Mouse (Mus musculus) stomach, embryonic 14.5 days (tissue): ENCODE results near the gene Smim26. TPM values are rescaled to one million over a fixed set of nuclear protein-coding genes. Genes with fewer than 3 reads are reported as not detected.

ENCODE experiments used
- ATAC-seq: fragments of 200-750 bp; cut with Nextera tagmentation; 2 replicates; pipeline ENCODE4 v1.8.0; 2017; ENCODE audit warnings: low read depth, moderate TSS enrichment; ENCODE audit not compliant: insufficient number of reproducible peaks, insufficient read depth, low FRiP score
- H3K27ac ChIP-seq: fragments of 300-500 bp; sonication (generic); 2 replicates; pipeline ENCODE4 v1.5.1; 2014; ENCODE audit warnings: mild to moderate bottlenecking, low read length, moderate library complexity, mixed read lengths
- H3K27me3 ChIP-seq: fragments of 300-500 bp; sonication (generic); 2 replicates; pipeline ENCODE4 v1.6.1; 2014; ENCODE audit warnings: low read length, control low read depth, mixed read lengths; ENCODE audit not compliant: control insufficient read depth, insufficient read depth
- H3K36me3 ChIP-seq: fragments of 300-500 bp; sonication (generic); 2 replicates; pipeline ENCODE4 v1.6.1; 2014; ENCODE audit warnings: mild to moderate bottlenecking, control low read depth, low read length, moderate library complexity, mixed read lengths; ENCODE audit not compliant: control insufficient read depth, insufficient read depth
- H3K4me1 ChIP-seq: fragments of 300-500 bp; sonication (generic); 2 replicates; pipeline ENCODE4 v1.6.1; 2014; ENCODE audit warnings: low read length, control low read depth, mixed read lengths; ENCODE audit not compliant: control insufficient read depth, insufficient read depth
- H3K4me2 ChIP-seq: fragments of 300-500 bp; sonication (generic); replicated peaks from 2 replicates; pipeline ENCODE4 v1.6.1; 2014; ENCODE audit warnings: low read depth, low read length, control low read depth
- H3K4me3 ChIP-seq: fragments of 300-500 bp; sonication (generic); 2 replicates; pipeline ENCODE4 v1.5.1; 2014; ENCODE audit warnings: low read depth, low read length, control low read depth
- H3K9ac ChIP-seq: fragments of 300-500 bp; sonication (generic); replicated peaks from 2 replicates; pipeline ENCODE4 v1.6.1; 2014; ENCODE audit warnings: low read depth, mild to moderate bottlenecking, control low read depth, low read length, moderate library complexity, mixed read lengths
- H3K9me3 ChIP-seq: fragments of 300-500 bp; sonication (generic); 2 replicates; pipeline ENCODE4 v1.6.1; 2016; ENCODE audit warnings: low read depth, low read length, control low read depth; ENCODE audit not compliant: control insufficient read depth
- WGBS: fragments of 180-500 bp; shearing (Covaris S2); extraction: QIAGEN DNeasy Blood & Tissue Kit; methylation state at CpG from one replicate; pipeline ENCODE4 v1.1.7; 2014; 5-methylcytosine and 5-hydroxymethylcytosine counted together
- polyA plus RNA-seq: library from polyadenylated mRNA; unstranded; fragments of >200 nt; fragmentation: Nextera tagmentation; extraction: Ambion mirVana; gene quantifications from 2 replicates; pipeline ENCODE4 v1.2.1, GENCODE M21; 2014

Smim26 gene
- 38.5 and 39.1 TPM in 2 replicates for polyA plus RNA-seq

DNA sequence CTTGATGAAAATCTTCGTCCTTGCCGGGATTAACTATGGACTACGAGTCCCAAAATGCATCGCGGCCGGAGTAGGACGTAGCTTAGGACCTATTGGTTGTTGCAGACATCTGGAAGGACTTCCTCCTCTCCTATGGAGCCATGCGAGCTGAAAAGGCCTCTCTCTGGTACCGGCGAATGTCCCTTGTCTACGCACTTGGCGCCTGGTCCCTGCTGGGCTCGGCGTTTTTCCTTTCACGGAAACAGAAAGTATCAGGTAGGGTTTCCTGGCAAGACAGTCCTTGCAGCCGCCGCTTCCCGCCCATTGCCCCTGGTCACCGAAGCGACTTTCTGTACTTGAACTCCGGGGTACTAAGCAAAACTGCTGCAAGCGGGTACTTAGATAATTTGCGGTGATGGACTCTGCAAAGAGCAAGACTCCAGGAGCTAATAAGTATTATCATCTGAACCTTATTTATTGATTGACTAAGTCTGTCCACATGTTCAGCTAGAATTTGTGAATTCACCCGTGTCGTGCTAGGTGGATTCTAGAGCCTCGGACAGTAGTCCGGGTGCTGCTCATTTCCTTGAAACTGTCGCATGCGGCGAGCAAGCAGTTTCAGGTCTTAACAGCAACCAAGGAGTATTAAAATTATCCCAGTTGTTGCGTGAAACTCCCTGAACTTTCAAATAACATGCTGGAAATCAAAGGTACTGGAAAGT is at the start of gene Smim26:
Gene Smim26, plus strand, starts transcription at position 104 of the 701 bp plus-strand sequence.
- H3K4me2 ChIP-seq = peak within 1 kb of the TSS; percentile 71
- ATAC-seq = peak; percentile 95
- H3K36me3 ChIP-seq = peaks cover 10% of the 10 kb centered on the region
- H3K9me3 ChIP-seq = no peaks in the 10 kb centered on the region
- no peaks in the 10 kb centered on the region for H3K27me3 ChIP-seq
- peak within 1 kb of the TSS; percentile 68 for H3K4me3 ChIP-seq
- no peaks in the 10 kb centered on the region for H3K4me1 ChIP-seq
- peak within 1 kb of the TSS; percentile 55; the same call in 1 of the 2 replicates for H3K27ac ChIP-seq
- WGBS = 2% methylated on average over 31 of the region's 31 CpGs
- peak within 1 kb of the TSS; percentile 61 for H3K9ac ChIP-seq

GRCm38 (mm10) chr2:144544630-144545029 is 49.2 kb upstream of the Smim26 start:
- peaks cover 51% of the 10 kb centered on the region for H3K36me3 ChIP-seq
- 79% methylated on average over 6 of the region's 6 CpGs for WGBS
- ATAC-seq = peak; percentile 48; the same call in 1 of the 2 replicates

DNA sequence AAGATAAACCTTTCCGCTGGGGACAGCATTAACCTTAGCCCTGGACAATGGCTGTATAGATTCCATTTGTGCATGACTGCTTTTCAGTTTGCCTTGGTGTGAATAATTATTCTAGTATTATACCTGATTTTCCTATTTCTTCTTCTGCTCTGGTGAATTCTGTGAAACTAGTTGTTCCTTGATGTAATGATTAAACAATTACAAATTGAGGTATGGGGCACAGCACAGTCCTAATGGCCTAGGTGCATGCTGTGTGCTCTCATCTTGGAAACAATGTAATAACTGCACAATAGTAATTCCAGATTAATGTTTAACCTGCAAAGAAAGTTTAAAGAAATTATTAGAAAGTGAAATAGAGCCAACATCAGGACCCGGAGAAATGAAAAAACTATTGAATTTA is 48.8 kb upstream of the Smim26 start:
- 90% methylated on average over 2 of the region's 2 CpGs for WGBS
- Histone ChIP-seq H3K4me3 (no peak overlapping the region), H3K27ac (no peak overlapping the region), H3K4me2 (no peak overlapping the region), H3K9me3 (no peaks in the 10 kb centered on the region), H3K27me3 (no peaks in the 10 kb centered on the region), H3K36me3 (peaks cover 47% of the 10 kb centered on the region), H3K4me1 (peaks cover 2% of the 10 kb centered on the region; the same call in 1 of the 2 replicates), H3K9ac (no peak overlapping the region)
- no peak for ATAC-seq

More at GRCm38 (mm10) chr2:144544630-144545029, 49.2 kb upstream of the Smim26 start:
- Histone ChIP-seq H3K27me3 (no peaks in the 10 kb centered on the region), H3K4me1 (no peaks in the 10 kb centered on the region; the same call in 1 of the 2 replicates), H3K9me3 (no peaks in the 10 kb centered on the region), H3K9ac (no peak overlapping the region), H3K27ac (no peak overlapping the region), H3K4me2 (no peak overlapping the region), H3K4me3 (no peak overlapping the region)

GRCm38 (mm10) chr2:144545481-144545880 is 48.4 kb upstream of the Smim26 start:
- Histone ChIP-seq H3K4me2 (no peak overlapping the region), H3K36me3 (peaks cover 43% of the 10 kb centered on the region), H3K4me3 (no peak overlapping the region), H3K27ac (no peak overlapping the region), H3K4me1 (peaks cover 3% of the 10 kb centered on the region; the same call in 1 of the 2 replicates), H3K27me3 (no peaks in the 10 kb centered on the region), H3K9ac (no peak overlapping the region), H3K9me3 (no peaks in the 10 kb centered on the region)
- WGBS = 23% methylated on average over 1 of the region's 1 CpGs
- ATAC-seq = no peak

- 57% methylated on average over 4 of the region's 4 CpGs for WGBS
- Histone ChIP-seq H3K9me3 (no peaks in the 10 kb centered on the region), H3K4me3 (no peak overlapping the region), H3K9ac (no peak overlapping the region), H3K36me3 (peaks cover 41% of the 10 kb centered on the region), H3K27me3 (no peaks in the 10 kb centered on the region), H3K27ac (no peak overlapping the region), H3K4me2 (no peak overlapping the region), H3K4me1 (peaks cover 3% of the 10 kb centered on the region; the same call in 1 of the 2 replicates)
- ATAC-seq = no peak
These were observed 46.3 kb upstream of the Smim26 start for GRCm38 (mm10) chr2:144547559-144547958.

- Histone ChIP-seq H3K27ac (peak within 1 kb of the TSS; percentile 83; the same call in 1 of the 2 replicates), H3K27me3 (no peaks in the 10 kb centered on the region), H3K9ac (peak within 1 kb of the TSS; percentile 71), H3K4me2 (peak within 1 kb of the TSS; percentile 68), H3K36me3 (peaks cover 18% of the 10 kb centered on the region), H3K9me3 (no peaks in the 10 kb centered on the region), H3K4me3 (peak within 1 kb of the TSS; percentile 72), H3K4me1 (peaks cover 3% of the 10 kb centered on the region; the same call in 1 of the 2 replicates)
- peak; percentile 91 for ATAC-seq
- WGBS = under 1% methylated on average over 17 of the region's 17 CpGs
These were observed 43.3 kb upstream of the Smim26 start, which contains the start of gene Rbbp9 for GRCm38 (mm10) chr2:144550529-144550928. Gene Rbbp9, minus strand, starts transcription at chr2:144550869.

DNA sequence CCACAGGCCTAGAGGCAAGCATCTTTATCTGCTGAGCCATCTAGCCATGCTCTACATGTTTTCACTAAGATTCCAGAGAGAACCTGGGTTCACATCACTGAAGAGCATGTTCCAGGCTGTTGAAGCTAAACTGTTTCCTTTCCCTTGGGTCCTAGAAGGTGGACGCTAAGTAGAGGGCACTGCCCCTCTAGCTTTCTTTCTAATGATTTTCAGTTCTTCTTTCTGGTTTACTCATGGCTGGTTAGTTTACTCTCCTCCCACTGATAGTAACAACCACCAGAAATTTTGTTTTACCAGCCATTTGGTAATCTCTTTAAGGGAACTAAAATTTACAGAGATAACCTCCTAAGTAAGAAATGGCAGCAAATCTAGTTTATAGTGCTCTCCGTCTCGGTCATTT is 39.9 kb upstream of the Smim26 start:
- H3K9ac ChIP-seq = no peak overlapping the region
- WGBS = 93% methylated on average over 3 of the region's 3 CpGs
- H3K27me3 ChIP-seq = no peaks in the 10 kb centered on the region
- H3K36me3 ChIP-seq = no peaks in the 10 kb centered on the region
- no peak for ATAC-seq
- H3K4me2 ChIP-seq = no peak overlapping the region
- H3K27ac ChIP-seq = no peak overlapping the region
- H3K4me1 ChIP-seq = peaks cover 7% of the 10 kb centered on the region; the same call in 1 of the 2 replicates
- H3K9me3 ChIP-seq = no peaks in the 10 kb centered on the region
- H3K4me3 ChIP-seq = no peak overlapping the region

DNA sequence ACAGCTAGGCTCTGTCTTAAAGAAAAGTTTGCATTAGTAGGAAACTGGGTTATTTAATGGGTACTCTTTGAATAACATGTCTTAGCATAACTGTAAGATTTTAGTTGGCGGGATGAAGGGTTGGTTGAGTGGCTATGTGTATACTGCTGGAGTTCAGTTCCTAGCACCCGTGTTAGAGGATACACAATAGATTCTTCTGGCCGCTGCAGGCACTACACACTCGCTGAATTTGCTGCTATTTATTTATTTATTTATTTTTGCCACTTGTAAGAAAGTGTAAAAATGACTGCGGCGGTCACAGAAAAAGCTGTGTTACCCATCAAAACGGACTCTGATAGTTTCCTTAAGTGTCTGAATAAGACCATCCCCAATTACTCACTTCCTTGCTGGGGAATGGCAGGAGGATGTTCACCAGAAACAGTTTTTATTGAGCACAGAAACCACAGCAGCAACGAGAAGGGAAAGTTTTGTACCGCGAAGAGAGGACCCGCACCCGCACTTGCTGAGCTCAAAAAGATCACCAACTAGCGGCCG is 38.5 kb upstream of the Smim26 start:
- peak overlapping the region; percentile 18 for H3K9ac ChIP-seq
- peaks cover 9% of the 10 kb centered on the region for H3K36me3 ChIP-seq
- 0 out of 2 replicates have a peak, but pooled peaks have one; percentile 11 for ATAC-seq
- H3K4me1 ChIP-seq = peaks cover 4% of the 10 kb centered on the region; the same call in 1 of the 2 replicates
- H3K27ac ChIP-seq = peak overlapping the region; percentile 83
- H3K4me2 ChIP-seq = peak overlapping the region; percentile 37
- peak overlapping the region; percentile 66 for H3K4me3 ChIP-seq
- H3K9me3 ChIP-seq = no peaks in the 10 kb centered on the region
- no peaks in the 10 kb centered on the region for H3K27me3 ChIP-seq
- WGBS = 3% methylated on average over 14 of the region's 14 CpGs
